Mouse (Mus musculus) neural tube, embryonic 12.5 days (tissue): ENCODE measurements around the gene Ksr2. TPM values are rescaled to one million over a fixed set of nuclear protein-coding genes. Genes with fewer than 3 reads are reported as not detected.
A peak's percentile ranks its signal among the peaks of the same experiment; 100 is the strongest.
"Not testable (repeated sequence)": the region's sequence is repeated elsewhere in the genome, so short reads cannot be mapped to it uniquely, and the experiment has no call there.

Source experiments
- ATAC-seq: fragments of 200-750 bp; cut with Nextera tagmentation; 2 replicates; pipeline ENCODE4 v1.8.0; 2017; ENCODE audit warnings: low read depth, mild to moderate bottlenecking, moderate TSS enrichment, moderate library complexity; ENCODE audit not compliant: low FRiP score
- H3K27ac ChIP-seq: fragments of 300-500 bp; sonication (generic); 2 replicates; pipeline ENCODE4 v1.5.1; 2016
- H3K27me3 ChIP-seq: fragments of 300-500 bp; sonication (generic); replicated peaks from 2 replicates; pipeline ENCODE4 v1.6.1; 2016; ENCODE audit warnings: mild to moderate bottlenecking
- H3K36me3 ChIP-seq: fragments of 300-500 bp; sonication (generic); 2 replicates; pipeline ENCODE4 v1.6.1; 2016; ENCODE audit warnings: mild to moderate bottlenecking
- H3K4me1 ChIP-seq: fragments of 300-500 bp; sonication (generic); 2 replicates; pipeline ENCODE4 v1.6.1; 2016
- H3K4me2 ChIP-seq: fragments of 300-500 bp; sonication (generic); replicated peaks from 2 replicates; pipeline ENCODE4 v1.6.1; 2016; ENCODE audit warnings: mild to moderate bottlenecking
- H3K4me3 ChIP-seq: fragments of 300-500 bp; sonication (generic); 2 replicates; pipeline ENCODE4 v1.5.1; 2016
- H3K9ac ChIP-seq: fragments of 300-500 bp; sonication (generic); 2 replicates; pipeline ENCODE4 v1.6.1; 2016; ENCODE audit warnings: mild to moderate bottlenecking
- H3K9me3 ChIP-seq: fragments of 300-500 bp; sonication (generic); 2 replicates; pipeline ENCODE4 v1.6.1; 2016; ENCODE audit warnings: mild to moderate bottlenecking
- WGBS: fragments of 180-500 bp; shearing (Covaris S2); methylation state at CpG from one replicate; pipeline ENCODE4 v1.1.7; 2016; 5-methylcytosine and 5-hydroxymethylcytosine counted together
- polyA plus RNA-seq: library from polyadenylated mRNA; unstranded; fragments of >200 nt; fragmentation: Nextera tagmentation; extraction: Ambion mirVana; gene quantifications from 2 replicates; pipeline ENCODE4 v1.2.1, GENCODE M21; 2016

Ksr2 gene
- polyA plus RNA-seq, 1 experiment from 2014 or later, result 3.4 TPM

DNA sequence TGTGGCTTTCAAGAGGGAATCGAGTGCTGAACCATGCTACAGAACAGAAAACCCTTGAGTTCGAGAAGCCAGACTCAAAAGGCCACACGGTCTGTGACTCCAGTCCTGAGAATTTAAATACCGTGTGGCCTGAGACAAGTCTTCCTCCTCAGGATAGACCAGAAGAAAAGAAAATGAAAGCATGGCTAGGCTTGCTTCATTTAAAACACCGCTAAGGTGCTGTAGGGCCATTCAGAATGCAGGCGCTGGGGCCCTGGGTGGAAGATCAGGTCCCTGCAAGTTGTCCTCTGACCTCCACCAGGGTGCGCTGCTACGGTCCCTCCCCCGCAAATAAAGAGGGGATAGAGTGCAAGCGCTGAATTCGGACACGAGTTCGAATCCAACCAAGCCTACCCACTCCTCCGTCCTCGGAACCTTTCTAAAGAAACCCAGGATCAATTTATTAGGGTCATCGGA lies 25.5 kb upstream of the Ksr2 start:
- H3K4me2 ChIP-seq, result peak overlapping the region; percentile 81
- H3K27ac ChIP-seq, result no peak overlapping the region
- peaks cover 20% of the 10 kb centered on the region for H3K36me3 ChIP-seq
- peak; percentile 48; the same call in 1 of the 2 replicates for ATAC-seq
- H3K4me3 ChIP-seq, result peak overlapping the region; percentile 69
- WGBS, result 13% methylated on average over 16 of the region's 16 CpGs
- H3K27me3 ChIP-seq, result no peaks in the 10 kb centered on the region
- peak overlapping the region; percentile 87 for H3K9ac ChIP-seq
- peaks cover 10% of the 10 kb centered on the region; the same call in 1 of the 2 replicates for H3K4me1 ChIP-seq
- H3K9me3 ChIP-seq, result no peaks in the 10 kb centered on the region

DNA sequence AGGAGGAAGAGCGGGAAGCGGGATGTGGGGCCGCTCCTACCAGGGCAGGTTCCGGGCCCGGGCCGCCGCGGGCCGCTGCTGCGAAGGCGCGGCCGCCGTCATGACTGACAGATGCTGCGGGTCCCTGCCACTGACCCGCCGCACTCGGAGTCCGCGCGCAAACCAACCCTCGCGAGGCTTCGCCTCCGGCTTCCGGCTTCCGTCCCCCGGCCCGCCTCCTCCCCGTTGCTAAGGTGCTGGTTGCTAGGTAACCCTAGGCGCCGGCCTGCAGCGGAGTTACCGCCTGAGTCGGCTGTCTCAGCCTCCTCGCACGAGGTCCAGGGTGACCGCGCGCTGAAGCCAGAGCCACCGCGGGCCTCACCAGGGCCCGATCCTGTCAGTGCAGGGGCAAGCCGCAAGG lies 24.9 kb upstream of the Ksr2 start, which contains the start of gene Rfc5:
Rfc5 (minus strand) TSS at position 171 of the 400 bp plus-strand sequence.
- Histone ChIP-seq H3K4me1 (peaks cover 10% of the 10 kb centered on the region; the same call in 1 of the 2 replicates), H3K4me2 (peak within 1 kb of the TSS; percentile 81), H3K9me3 (no peaks in the 10 kb centered on the region), H3K27ac (no peak within 1 kb of the TSS), H3K4me3 (peak within 1 kb of the TSS; percentile 69), H3K27me3 (no peaks in the 10 kb centered on the region), H3K9ac (peak within 1 kb of the TSS; percentile 87), H3K36me3 (peaks cover 16% of the 10 kb centered on the region)
- WGBS, result under 1% methylated on average over 43 of the region's 44 CpGs
- ATAC-seq, result peak; percentile 97

DNA sequence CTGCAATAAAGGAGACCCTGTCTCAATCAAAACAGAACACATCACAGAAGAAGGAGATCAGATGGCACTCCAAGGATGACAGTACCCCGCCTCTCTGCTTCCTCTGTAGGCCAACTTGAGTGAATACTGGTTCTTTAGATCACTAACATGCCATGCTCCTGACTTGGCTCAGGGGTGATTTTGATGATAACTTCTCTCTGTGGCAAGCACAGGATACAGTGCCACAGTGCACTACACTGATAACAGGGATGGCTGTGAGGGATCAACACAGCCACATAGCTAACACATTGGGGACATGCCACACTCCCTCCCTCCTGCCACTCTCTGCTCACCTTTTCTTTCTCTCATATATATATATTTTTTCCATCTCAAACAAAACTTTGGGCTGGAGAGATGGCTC lies 22.9 kb upstream of the Ksr2 start:
- 93% methylated on average over 1 of the region's 1 CpGs for WGBS
- H3K27ac ChIP-seq, result no peak overlapping the region
- ATAC-seq, result no peak

DNA sequence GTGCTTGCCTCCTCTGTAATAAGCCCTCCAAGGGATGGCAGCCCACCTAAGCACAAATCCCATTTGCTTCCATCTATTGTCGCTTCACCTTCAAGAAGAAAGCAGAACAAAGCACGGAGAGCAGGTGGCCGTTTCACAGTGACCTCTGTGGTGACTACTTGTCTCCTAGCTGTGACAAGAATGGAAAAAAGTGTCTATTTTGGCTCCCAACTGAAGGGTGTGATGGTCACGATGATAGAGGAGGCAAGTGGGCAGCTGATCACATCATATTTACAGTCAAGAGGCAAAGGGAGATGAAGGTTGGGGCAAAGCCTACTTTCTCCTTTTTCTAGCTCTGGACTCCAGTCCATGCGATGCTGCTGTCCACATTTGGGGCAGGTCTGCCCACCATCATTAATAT lies 18.0 kb upstream of the Ksr2 start:
- 92% methylated on average over 5 of the region's 5 CpGs for WGBS
- H3K36me3 ChIP-seq, result no peaks in the 10 kb centered on the region
- no peak overlapping the region for H3K27ac ChIP-seq
- no peaks in the 10 kb centered on the region for H3K4me1 ChIP-seq
- H3K4me3 ChIP-seq, result no peak overlapping the region
- no peak overlapping the region for H3K4me2 ChIP-seq
- no peak overlapping the region for H3K9ac ChIP-seq
- ATAC-seq, result no peak
- H3K9me3 ChIP-seq, result no peaks in the 10 kb centered on the region
- H3K27me3 ChIP-seq, result no peaks in the 10 kb centered on the region

More for the DNA sequence above, 22.9 kb upstream of the Ksr2 start:
- Histone ChIP-seq H3K36me3 (no peaks in the 10 kb centered on the region), H3K4me3 (no peak overlapping the region), H3K27me3 (no peaks in the 10 kb centered on the region), H3K9ac (no peak overlapping the region), H3K9me3 (no peaks in the 10 kb centered on the region), H3K4me2 (no peak overlapping the region), H3K4me1 (peaks cover 10% of the 10 kb centered on the region; the same call in 1 of the 2 replicates)

DNA sequence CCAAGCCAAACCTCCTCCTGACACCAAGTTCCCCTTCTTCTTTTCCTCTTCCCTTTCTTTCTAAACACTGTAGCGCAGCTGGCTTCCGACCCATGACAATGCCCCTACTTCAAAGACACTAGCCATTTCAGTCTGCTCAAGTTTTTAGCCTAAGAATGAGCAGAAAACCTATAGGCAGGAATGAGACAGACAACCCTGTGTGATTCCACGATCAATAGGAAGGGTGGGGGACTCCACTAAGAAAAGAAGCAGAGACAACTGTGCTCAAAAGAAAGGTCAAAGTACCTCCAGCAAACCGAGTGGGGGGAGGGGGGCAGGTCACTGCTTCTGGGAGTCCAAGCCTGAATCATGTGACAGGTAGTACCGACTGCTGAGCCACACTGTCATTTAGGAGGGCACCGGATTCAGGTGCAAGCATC lies 17.2 kb upstream of the Ksr2 start:
- no peaks in the 10 kb centered on the region for H3K9me3 ChIP-seq
- no peak overlapping the region for H3K4me2 ChIP-seq
- H3K27ac ChIP-seq, result no peak overlapping the region
- no peaks in the 10 kb centered on the region for H3K36me3 ChIP-seq
- H3K4me3 ChIP-seq, result no peak overlapping the region
- ATAC-seq, result no peak
- no peaks in the 10 kb centered on the region for H3K27me3 ChIP-seq
- WGBS, result 63% methylated on average over 6 of the region's 6 CpGs
- no peak overlapping the region for H3K9ac ChIP-seq
- H3K4me1 ChIP-seq, result no peaks in the 10 kb centered on the region

DNA sequence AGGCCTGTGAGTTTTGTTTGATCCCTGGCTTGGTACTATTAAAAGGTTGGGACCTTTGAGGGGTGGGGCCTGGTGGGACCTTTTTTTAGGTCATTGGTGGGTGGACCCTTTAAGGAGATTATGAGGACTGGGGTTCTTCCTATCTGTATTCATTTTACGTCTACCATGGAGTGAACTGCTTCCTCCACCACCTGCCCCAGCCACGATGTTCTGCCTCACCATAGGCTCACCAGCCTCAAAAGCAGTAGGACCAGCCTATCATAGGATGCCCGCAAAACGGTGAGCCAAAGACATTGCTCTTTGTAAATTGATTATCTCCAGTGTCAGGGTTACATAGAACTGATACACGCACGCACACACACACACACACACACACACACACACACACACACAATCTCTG lies 16.4 kb upstream of the Ksr2 start:
- no peak for ATAC-seq

DNA sequence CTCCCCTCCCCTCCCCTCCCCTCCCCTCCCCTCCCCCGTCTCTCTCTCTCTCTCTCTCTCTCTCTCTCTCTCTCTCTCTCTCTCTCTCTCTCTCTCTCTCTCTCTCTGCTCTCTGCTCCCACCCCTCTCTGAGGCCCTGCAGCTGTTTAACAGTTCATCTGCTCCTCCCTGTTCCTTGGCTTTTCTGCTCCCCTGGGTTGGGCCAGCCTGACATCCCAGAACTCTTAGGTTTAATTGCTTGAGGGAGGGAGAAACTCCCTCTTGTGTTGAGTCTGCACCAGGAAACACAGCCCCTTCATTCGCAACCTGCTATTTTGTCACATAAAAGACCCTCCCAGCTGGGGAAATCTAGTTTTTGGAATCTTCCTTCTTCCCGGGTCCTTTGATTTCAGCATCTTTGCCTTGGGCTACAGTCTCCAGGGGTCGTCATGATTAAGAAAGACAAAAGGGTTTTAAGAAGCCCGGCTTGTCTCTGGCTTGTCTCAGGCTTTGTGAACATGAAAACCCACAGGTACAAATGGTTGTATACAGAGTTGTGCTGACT lies 15.7 kb upstream of the Ksr2 start:
- Histone ChIP-seq H3K36me3 (no peaks in the 10 kb centered on the region), H3K27ac (no peak overlapping the region), H3K27me3 (no peaks in the 10 kb centered on the region), H3K9ac (no peak overlapping the region), H3K4me2 (no peak overlapping the region), H3K4me1 (no peaks in the 10 kb centered on the region), H3K4me3 (no peak overlapping the region), H3K9me3 (no peaks in the 10 kb centered on the region)
- no peak for ATAC-seq
- 26% methylated on average over 4 of the region's 5 CpGs for WGBS

More for the DNA sequence above, 16.4 kb upstream of the Ksr2 start:
- no peak overlapping the region for H3K4me2 ChIP-seq
- H3K4me1 ChIP-seq, result no peaks in the 10 kb centered on the region
- no peaks in the 10 kb centered on the region for H3K27me3 ChIP-seq
- H3K27ac ChIP-seq, result no peak overlapping the region
- no peak overlapping the region for H3K4me3 ChIP-seq
- no peak overlapping the region for H3K9ac ChIP-seq
- no peaks in the 10 kb centered on the region for H3K9me3 ChIP-seq
- H3K36me3 ChIP-seq, result no peaks in the 10 kb centered on the region
- 71% methylated on average over 6 of the region's 6 CpGs for WGBS

DNA sequence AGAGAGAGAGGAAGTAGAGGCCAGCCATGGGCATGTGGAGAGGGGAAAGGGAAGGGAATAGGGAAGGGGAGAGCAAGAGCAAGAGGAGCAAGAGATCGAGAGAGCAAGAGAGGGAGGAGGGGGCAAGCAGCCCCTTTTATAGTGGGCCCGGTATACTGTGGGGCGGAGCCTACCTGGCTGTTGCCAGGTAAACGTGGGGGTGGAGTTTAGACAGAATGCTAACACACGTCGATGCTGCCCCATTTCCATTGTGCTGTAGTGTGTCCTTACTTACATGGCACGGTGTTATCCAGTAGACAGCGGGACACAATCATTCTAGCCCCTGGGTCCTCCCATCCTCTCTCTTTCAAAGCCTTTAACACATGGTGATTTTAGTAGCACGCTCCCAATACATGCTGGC lies 14.5 kb upstream of the Ksr2 start:
- H3K27me3 ChIP-seq, result no peaks in the 10 kb centered on the region
- WGBS, result 66% methylated on average over 9 of the region's 9 CpGs
- no peaks in the 10 kb centered on the region for H3K36me3 ChIP-seq
- H3K4me3 ChIP-seq, result no peak overlapping the region
- no peak overlapping the region for H3K9ac ChIP-seq
- no peak overlapping the region for H3K4me2 ChIP-seq
- ATAC-seq, result no peak
- H3K27ac ChIP-seq, result no peak overlapping the region
- H3K4me1 ChIP-seq, result no peaks in the 10 kb centered on the region
- H3K9me3 ChIP-seq, result no peaks in the 10 kb centered on the region

DNA sequence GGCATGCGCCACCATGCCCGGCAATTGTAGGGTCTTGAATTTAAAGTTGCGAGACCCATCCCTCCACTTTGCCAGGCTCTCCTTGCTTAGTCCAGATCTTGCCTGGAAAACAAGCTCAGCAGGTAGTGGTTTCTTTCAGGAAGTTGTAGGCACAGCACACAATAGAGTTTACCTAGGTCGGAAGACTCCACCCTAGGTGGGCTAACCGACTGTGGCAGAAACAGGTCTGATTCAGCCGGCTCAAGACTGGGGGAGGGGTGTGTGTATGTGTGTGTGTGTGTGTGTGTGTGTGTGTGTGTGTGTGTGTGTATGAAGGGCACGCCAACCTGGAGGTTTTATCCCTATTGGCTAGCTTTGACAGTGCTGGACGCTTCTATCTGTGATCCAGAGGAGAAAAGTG lies 10.2 kb upstream of the Ksr2 start:
- WGBS, result 84% methylated on average over 8 of the region's 8 CpGs
- no peak overlapping the region for H3K4me3 ChIP-seq
- H3K4me2 ChIP-seq, result no peak overlapping the region
- H3K27me3 ChIP-seq, result no peaks in the 10 kb centered on the region
- ATAC-seq, result no peak
- H3K4me1 ChIP-seq, result no peaks in the 10 kb centered on the region
- no peaks in the 10 kb centered on the region for H3K36me3 ChIP-seq
- H3K27ac ChIP-seq, result no peak overlapping the region
- no peaks in the 10 kb centered on the region for H3K9me3 ChIP-seq
- H3K9ac ChIP-seq, result no peak overlapping the region

DNA sequence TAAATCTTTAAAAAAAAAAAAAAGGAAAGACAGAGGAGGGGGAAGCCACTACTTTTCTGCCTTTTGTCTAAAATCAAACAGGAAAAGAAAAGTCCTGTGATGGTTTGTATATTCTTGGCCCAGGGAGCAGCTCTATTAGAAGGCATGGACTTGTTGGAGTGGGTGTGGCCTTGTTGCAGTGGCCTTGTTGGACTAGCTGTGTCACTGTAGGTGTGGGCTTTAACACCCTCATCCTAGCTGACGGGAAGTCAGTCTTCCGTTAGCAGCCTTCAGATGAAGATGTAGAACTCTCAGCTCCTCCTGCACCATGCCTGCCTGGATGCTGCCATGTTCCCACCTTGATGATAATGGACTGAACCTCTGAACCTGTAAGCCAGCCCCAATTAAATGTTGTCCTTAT lies 9.1 kb upstream of the Ksr2 start:
- not testable (repeated sequence) for ATAC-seq, H3K27me3 ChIP-seq, H3K4me3 ChIP-seq

DNA sequence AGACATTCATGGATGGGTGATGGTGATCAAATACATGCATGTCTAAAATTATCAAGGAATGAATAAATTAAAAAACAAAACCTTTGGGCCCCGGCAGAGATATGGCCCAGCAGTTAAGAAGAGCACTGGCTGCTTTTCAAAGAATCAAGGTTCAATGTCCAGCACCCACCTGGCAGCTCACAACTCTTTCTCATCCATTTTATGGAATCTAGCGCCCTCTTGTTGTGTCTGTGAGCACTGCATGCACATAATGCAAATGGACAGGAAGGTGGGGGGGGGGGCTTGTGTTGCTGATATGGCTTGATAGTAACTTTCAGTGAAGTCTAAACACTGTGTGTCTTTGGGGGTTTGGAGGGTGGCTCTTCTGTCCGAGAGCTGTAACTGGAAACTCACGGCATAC lies 5.6 kb upstream of the Ksr2 start:
- 62% methylated on average over 4 of the region's 4 CpGs for WGBS
- H3K27me3 ChIP-seq, result no peaks in the 10 kb centered on the region
- H3K9ac ChIP-seq, result no peak overlapping the region
- no peaks in the 10 kb centered on the region for H3K36me3 ChIP-seq
- H3K27ac ChIP-seq, result no peak overlapping the region
- no peak overlapping the region for H3K4me2 ChIP-seq
- H3K4me1 ChIP-seq, result peaks cover 3% of the 10 kb centered on the region; the same call in 1 of the 2 replicates
- no peak overlapping the region for H3K4me3 ChIP-seq
- ATAC-seq, result no peak
- no peaks in the 10 kb centered on the region for H3K9me3 ChIP-seq

More for the DNA sequence above, 9.1 kb upstream of the Ksr2 start:
- not testable (repeated sequence) for H3K9me3 ChIP-seq, H3K4me2 ChIP-seq, H3K36me3 ChIP-seq, H3K27ac ChIP-seq, H3K9ac ChIP-seq, H3K4me1 ChIP-seq
- 83% methylated on average over 2 of the region's 2 CpGs for WGBS

DNA sequence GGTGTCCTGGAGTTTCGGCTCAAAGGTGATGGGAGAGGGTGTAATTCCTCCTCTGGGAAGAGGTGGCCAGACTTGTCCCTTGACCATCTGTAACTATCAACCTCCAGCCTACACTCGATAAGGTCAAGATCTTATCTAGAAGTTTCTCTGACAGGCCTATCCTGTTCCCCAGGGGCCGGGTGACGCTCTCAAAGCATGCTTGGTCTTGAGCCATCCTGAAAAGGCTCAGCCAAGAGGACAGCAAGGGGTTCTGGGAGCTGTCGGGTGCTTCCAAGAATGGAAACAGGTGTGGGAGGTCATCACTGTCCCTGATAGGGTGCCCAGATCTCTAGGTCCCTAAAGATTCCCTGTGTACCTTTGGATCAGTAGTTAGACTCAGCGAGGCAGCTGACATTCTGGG lies 4.4 kb upstream of the Ksr2 start:
- Histone ChIP-seq H3K9me3 (no peaks in the 10 kb centered on the region), H3K4me1 (peaks cover 9% of the 10 kb centered on the region; the same call in 1 of the 2 replicates), H3K4me2 (no peak overlapping the region), H3K9ac (no peak overlapping the region), H3K36me3 (no peaks in the 10 kb centered on the region), H3K4me3 (no peak overlapping the region), H3K27ac (no peak overlapping the region), H3K27me3 (0 out of 2 replicates have a peak, but pooled peaks cover 8% of the 10 kb centered on the region)
- 79% methylated on average over 6 of the region's 6 CpGs for WGBS
- no peak for ATAC-seq

DNA sequence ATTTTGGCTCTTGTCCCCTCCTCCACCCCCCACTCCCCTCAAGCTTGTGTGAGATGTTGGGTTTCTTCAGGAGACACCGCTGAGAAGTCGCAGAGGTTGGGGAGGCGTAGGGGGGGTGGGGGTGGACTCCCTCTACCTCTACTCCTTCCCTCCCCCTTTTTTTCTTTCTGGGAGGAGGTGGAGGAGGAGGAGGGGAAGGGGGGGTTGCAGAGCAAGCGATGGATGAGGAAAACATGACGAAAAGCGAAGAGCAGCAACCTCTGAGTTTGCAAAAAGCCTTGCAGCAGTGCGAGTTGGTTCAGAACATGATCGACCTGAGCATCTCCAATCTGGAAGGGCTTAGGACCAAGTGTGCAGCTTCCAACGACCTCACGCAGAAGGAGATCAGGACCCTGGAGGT lies 811 bp downstream of the Ksr2 start:
- WGBS, result 2% methylated on average over 10 of the region's 10 CpGs
- H3K9ac ChIP-seq, result peak overlapping the region; percentile 74
- H3K9me3 ChIP-seq, result no peaks in the 10 kb centered on the region
- peaks cover 15% of the 10 kb centered on the region for H3K4me1 ChIP-seq
- H3K36me3 ChIP-seq, result no peaks in the 10 kb centered on the region
- peaks cover 19% of the 10 kb centered on the region for H3K27me3 ChIP-seq
- peak; percentile 34; the same call in 1 of the 2 replicates for ATAC-seq
- peak overlapping the region; percentile 66 for H3K4me3 ChIP-seq
- H3K4me2 ChIP-seq, result peak overlapping the region; percentile 79
- peak overlapping the region; percentile 83; the same call in 1 of the 2 replicates for H3K27ac ChIP-seq
